Mouse (Mus musculus) liver, embryonic 11.5 days (tissue): Measurements from ENCODE around the gene Olfr564. TPM values are rescaled to one million over a fixed set of nuclear protein-coding genes. Genes with fewer than 3 reads are reported as not detected.

Experiments
- ATAC-seq: fragments of 200-750 bp; cut with Nextera tagmentation; replicated peaks from 2 replicates; pipeline ENCODE4 v1.8.0; 2017; ENCODE audit warnings: moderate number of reproducible peaks, mild to moderate bottlenecking, moderate TSS enrichment, moderate library complexity; ENCODE audit not compliant: low FRiP score
- DNase-seq: peaks from one replicate; pipeline ENCODE4 v3.0.0-alpha.2; 2017; ENCODE audit warnings: low spot score
- H3K27ac ChIP-seq: fragments of 300-500 bp; sonication (generic); 2 replicates; pipeline ENCODE4 v1.5.1; 2014; ENCODE audit warnings: mild to moderate bottlenecking, low read depth, low read length, control low read depth
- H3K27me3 ChIP-seq: fragments of 300-500 bp; sonication (generic); replicated peaks from 2 replicates; pipeline ENCODE4 v1.6.1; 2014; ENCODE audit warnings: low read length, mixed read lengths; ENCODE audit not compliant: control insufficient read depth, insufficient read depth
- H3K36me3 ChIP-seq: fragments of 300-500 bp; sonication (generic); 2 replicates; pipeline ENCODE4 v1.6.1; 2014; ENCODE audit warnings: mild to moderate bottlenecking, low read length, moderate library complexity, mixed read lengths; ENCODE audit not compliant: control insufficient read depth, insufficient read depth
- H3K4me1 ChIP-seq: fragments of 300-500 bp; sonication (generic); replicated peaks from 2 replicates; pipeline ENCODE4 v1.6.1; 2014; ENCODE audit warnings: low read length, mixed read lengths; ENCODE audit not compliant: control insufficient read depth, insufficient read depth
- H3K4me2 ChIP-seq: fragments of 300-500 bp; sonication (generic); 2 replicates; pipeline ENCODE4 v1.6.1; 2014; ENCODE audit warnings: mild to moderate bottlenecking, control low read depth, moderate library complexity
- H3K4me3 ChIP-seq: fragments of 300-500 bp; sonication (generic); 2 replicates; pipeline ENCODE4 v1.5.1; 2014; ENCODE audit warnings: low read depth, low read length, control low read depth
- H3K9ac ChIP-seq: fragments of 300-500 bp; sonication (generic); 2 replicates; pipeline ENCODE4 v1.6.1; 2014; ENCODE audit warnings: low read depth, low read length, control low read depth
- H3K9me3 ChIP-seq: fragments of 300-500 bp; sonication (generic); 2 replicates; pipeline ENCODE4 v1.6.1; 2016; ENCODE audit warnings: low read length, inconsistent platforms, mixed read lengths; ENCODE audit not compliant: control insufficient read depth
- WGBS: fragments of 180-500 bp; shearing (Covaris S2); extraction: QIAGEN DNeasy Blood & Tissue Kit; methylation state at CpG from one replicate; pipeline ENCODE4 v1.1.7; 2014; 5-methylcytosine and 5-hydroxymethylcytosine counted together
- polyA plus RNA-seq: library from polyadenylated mRNA; unstranded; fragments of >200 nt; fragmentation: Nextera tagmentation; extraction: Ambion mirVana; gene quantifications from 2 replicates; pipeline ENCODE4 v1.2.1, GENCODE M21; 2014

The Olfr564 gene
- not detected in 2 replicates for polyA plus RNA-seq

DNA sequence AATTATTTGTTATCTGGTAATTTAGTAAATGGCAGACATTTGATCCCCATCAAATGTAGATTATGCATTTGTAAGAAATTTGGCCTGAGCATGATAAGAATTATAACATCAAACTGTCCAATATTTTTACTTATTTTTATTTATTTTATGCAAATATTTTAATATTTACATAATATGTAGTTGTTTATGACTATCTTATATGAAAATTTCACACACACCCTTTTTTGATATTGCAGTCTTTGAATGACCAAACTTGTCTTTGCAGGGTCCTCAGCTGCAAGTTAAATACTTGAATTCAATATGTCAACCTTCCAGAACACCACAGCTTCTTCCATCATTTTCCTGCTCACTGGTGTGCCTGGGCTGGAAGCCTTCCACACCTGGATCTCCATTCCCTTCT lies at the start of gene Olfr564:
Gene Olfr564, plus strand, starts transcription at position 301 of the 400 bp plus-strand sequence.
- H3K27ac ChIP-seq = no peak within 1 kb of the TSS
- no peaks in the 10 kb centered on the region for H3K27me3 ChIP-seq
- H3K4me3 ChIP-seq = no peak within 1 kb of the TSS
- H3K9ac ChIP-seq = no peak within 1 kb of the TSS
- DNase-seq (no peak), ATAC-seq (no peak)
- H3K36me3 ChIP-seq = no peaks in the 10 kb centered on the region
- H3K4me2 ChIP-seq = no peak within 1 kb of the TSS
- no peaks in the 10 kb centered on the region for H3K9me3 ChIP-seq
- H3K4me1 ChIP-seq = no peaks in the 10 kb centered on the region

- Histone ChIP-seq H3K36me3 (no peaks in the 10 kb centered on the region), H3K9me3 (no peaks in the 10 kb centered on the region), H3K4me2 (no peak within 1 kb of the TSS), H3K27me3 (no peaks in the 10 kb centered on the region), H3K27ac (no peak within 1 kb of the TSS), H3K4me3 (no peak within 1 kb of the TSS), H3K9ac (no peak within 1 kb of the TSS), H3K4me1 (no peaks in the 10 kb centered on the region)
- WGBS = 67% methylated on average over 4 of the region's 4 CpGs
- ATAC-seq (no peak), DNase-seq (no peak)
Measured at GRCm38 (mm10) chr7:102759266-102759665, 44.0 kb upstream of the Olfr564 start, which contains the start of the genes Olfr560 and Olfr78. Olfr560 (minus strand) TSS chr7:102759366. Olfr78 (minus strand) TSS chr7:102759471.

GRCm38 (mm10) chr7:102770921-102771320 lies 32.4 kb upstream of the Olfr564 start, which contains the start of gene Olfr561:
Olfr561 (plus strand) TSS chr7:102771221.
- Histone ChIP-seq H3K36me3 (no peaks in the 10 kb centered on the region), H3K4me2 (no peak within 1 kb of the TSS), H3K4me1 (no peaks in the 10 kb centered on the region), H3K9me3 (no peaks in the 10 kb centered on the region), H3K9ac (no peak within 1 kb of the TSS), H3K27me3 (no peaks in the 10 kb centered on the region), H3K4me3 (no peak within 1 kb of the TSS), H3K27ac (no peak within 1 kb of the TSS)
- WGBS = 62% methylated on average over 2 of the region's 2 CpGs
- ATAC-seq (no peak), DNase-seq (no peak)

Other genes starting within 250 kb of the Olfr564 start
- gene Trim21, start 238.0 kb upstream of the Olfr564 start, polyA plus RNA-seq = 0.88 and 1.3 TPM in 2 replicates
- not detected in 2 replicates for gene Olfr550, start 232.0 kb upstream of the Olfr564 start, polyA plus RNA-seq
- gene Olfr551, start 211.6 kb upstream of the Olfr564 start, polyA plus RNA-seq = not detected in 2 replicates
- not detected in 2 replicates for gene Olfr552, start 205.7 kb upstream of the Olfr564 start, polyA plus RNA-seq
- gene Olfr553, start 185.3 kb upstream of the Olfr564 start, polyA plus RNA-seq = not detected in 2 replicates
- gene Olfr554, start 165.0 kb upstream of the Olfr564 start, polyA plus RNA-seq = not detected in 2 replicates
- gene Olfr555, start 144.7 kb upstream of the Olfr564 start, polyA plus RNA-seq = not detected in 2 replicates
- gene Olfr556, start 138.6 kb upstream of the Olfr564 start, polyA plus RNA-seq = not detected in 2 replicates
- gene Trim68, start 116.2 kb upstream of the Olfr564 start, polyA plus RNA-seq = 5.1 and 6.8 TPM in 2 replicates
- not detected in 2 replicates for gene Olfr557, start 107.6 kb upstream of the Olfr564 start, polyA plus RNA-seq
- gene Olfr558, start 101.3 kb upstream of the Olfr564 start, polyA plus RNA-seq = not detected in 2 replicates
- not detected in 2 replicates for gene Olfr33, start 84.4 kb upstream of the Olfr564 start, polyA plus RNA-seq
- gene Olfr559, start 76.0 kb upstream of the Olfr564 start, polyA plus RNA-seq = not detected in 2 replicates
- gene Olfr560, start 44.1 kb upstream of the Olfr564 start, polyA plus RNA-seq = not detected in 2 replicates
- gene Olfr78, start 44.0 kb upstream of the Olfr564 start, polyA plus RNA-seq = not detected in 2 replicates
- gene Olfr561, start 32.3 kb upstream of the Olfr564 start, polyA plus RNA-seq = not detected in 2 replicates
- gene Olfr566, start 55.3 kb downstream of the Olfr564 start, polyA plus RNA-seq = not detected in 2 replicates
- not detected in 2 replicates for gene Olfr568, start 73.6 kb downstream of the Olfr564 start, polyA plus RNA-seq
- not detected in 2 replicates for gene Olfr569, start 87.4 kb downstream of the Olfr564 start, polyA plus RNA-seq
- not detected in 2 replicates for gene Olfr570, start 91.1 kb downstream of the Olfr564 start, polyA plus RNA-seq
- not detected in 2 replicates for gene Olfr571, start 114.1 kb downstream of the Olfr564 start, polyA plus RNA-seq
- not detected in 2 replicates for gene Olfr572, start 120.9 kb downstream of the Olfr564 start, polyA plus RNA-seq
- not detected in 2 replicates for gene Olfr573-ps1, start 139.1 kb downstream of the Olfr564 start, polyA plus RNA-seq
- gene Olfr574, start 145.0 kb downstream of the Olfr564 start, polyA plus RNA-seq = not detected in 2 replicates
- gene Olfr575, start 155.3 kb downstream of the Olfr564 start, polyA plus RNA-seq = not detected in 2 replicates
- gene Olfr576, start 159.2 kb downstream of the Olfr564 start, polyA plus RNA-seq = not detected in 2 replicates
- not detected in 2 replicates for gene Olfr577, start 172.5 kb downstream of the Olfr564 start, polyA plus RNA-seq
- gene Olfr578, start 185.8 kb downstream of the Olfr564 start, polyA plus RNA-seq = not detected in 2 replicates
- gene Olfr582, start 234.5 kb downstream of the Olfr564 start, polyA plus RNA-seq = not detected in 2 replicates
- gene Olfr583, start 247.8 kb downstream of the Olfr564 start, polyA plus RNA-seq = not detected in 2 replicates